Mouse (Mus musculus): ENCODE measurements around the gene Pfkfb4. TPM values are rescaled to one million over a fixed set of nuclear protein-coding genes. Genes with fewer than 3 reads are reported as not detected.

Pfkfb4 gene
- polyA plus RNA-seq (2015; fragmentation: Nextera tagmentation; extraction: Ambion mirVana), result 5.4 and 5.8 TPM in 2 replicates

DNA sequence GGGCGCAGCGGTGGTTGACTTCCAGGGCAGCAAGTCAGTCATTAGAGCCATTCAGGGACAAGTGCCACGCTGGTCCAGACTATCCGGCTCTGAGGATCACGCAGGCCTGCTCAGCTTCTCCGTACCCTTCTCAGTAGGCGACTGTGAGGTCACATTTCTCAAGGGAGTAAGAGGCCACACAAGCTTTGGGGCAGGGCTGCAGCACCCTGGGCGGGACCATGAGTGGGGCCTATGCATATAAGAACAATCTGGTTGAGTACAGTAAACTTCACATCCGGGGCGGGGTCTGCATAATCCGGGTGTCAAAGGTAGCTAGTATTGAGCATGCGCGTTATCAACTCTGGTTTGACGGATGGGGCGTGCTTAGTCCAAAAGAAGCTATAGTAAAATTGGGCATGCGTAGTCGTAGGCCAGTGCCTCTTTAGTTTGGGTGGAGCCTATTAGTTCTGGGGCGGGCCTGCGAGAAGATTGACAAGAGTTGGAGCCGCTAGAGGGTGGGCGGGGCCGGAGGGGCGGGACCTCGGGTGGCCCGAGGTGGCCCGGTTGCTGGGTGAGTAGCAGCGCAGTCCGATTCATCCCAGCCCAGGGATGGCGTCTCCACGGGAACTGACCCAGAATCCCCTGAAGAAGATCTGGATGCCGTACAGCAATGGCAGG lies at the start of gene Pfkfb4:
Pfkfb4 (plus strand) TSS at position 351 of the 657 bp plus-strand sequence.

DNA sequence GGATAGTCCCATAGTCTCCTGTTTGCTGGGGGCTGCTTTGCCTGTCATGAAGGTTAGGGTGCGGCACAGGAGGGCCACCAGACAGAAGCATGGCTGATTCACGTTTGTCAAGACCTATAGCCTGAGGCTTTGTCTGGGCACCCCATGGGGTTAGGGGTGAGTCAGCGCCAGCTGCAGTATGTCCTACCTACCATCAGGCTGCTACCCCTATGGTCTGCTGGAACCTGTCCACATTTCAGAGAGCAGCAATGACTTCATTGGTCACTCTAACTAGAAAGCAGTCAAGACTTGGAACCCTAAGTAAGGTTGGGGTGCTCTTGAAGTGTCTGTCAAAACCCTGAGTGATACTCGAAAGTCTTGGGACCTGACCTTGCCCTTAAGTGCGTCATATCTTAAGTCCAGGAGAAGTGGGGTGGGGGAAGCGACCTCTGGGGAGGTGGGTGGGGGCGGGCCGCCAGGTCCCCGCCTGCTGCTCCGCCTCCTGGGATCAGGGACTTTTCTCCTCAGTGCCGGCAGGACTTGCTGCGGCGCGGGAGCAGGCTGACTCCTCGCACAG lies 38.4 kb upstream of the Pfkfb4 start, which contains the start of gene Col7a1:
Col7a1 (plus strand) TSS at position 506 of the 556 bp plus-strand sequence.

GRCm38 (mm10) chr9:108985710-108986109 lies 5.9 kb upstream of the Pfkfb4 start, which contains the start of gene Ucn2:
TSS of gene Ucn2 (plus strand) at chr9:108986010.

DNA sequence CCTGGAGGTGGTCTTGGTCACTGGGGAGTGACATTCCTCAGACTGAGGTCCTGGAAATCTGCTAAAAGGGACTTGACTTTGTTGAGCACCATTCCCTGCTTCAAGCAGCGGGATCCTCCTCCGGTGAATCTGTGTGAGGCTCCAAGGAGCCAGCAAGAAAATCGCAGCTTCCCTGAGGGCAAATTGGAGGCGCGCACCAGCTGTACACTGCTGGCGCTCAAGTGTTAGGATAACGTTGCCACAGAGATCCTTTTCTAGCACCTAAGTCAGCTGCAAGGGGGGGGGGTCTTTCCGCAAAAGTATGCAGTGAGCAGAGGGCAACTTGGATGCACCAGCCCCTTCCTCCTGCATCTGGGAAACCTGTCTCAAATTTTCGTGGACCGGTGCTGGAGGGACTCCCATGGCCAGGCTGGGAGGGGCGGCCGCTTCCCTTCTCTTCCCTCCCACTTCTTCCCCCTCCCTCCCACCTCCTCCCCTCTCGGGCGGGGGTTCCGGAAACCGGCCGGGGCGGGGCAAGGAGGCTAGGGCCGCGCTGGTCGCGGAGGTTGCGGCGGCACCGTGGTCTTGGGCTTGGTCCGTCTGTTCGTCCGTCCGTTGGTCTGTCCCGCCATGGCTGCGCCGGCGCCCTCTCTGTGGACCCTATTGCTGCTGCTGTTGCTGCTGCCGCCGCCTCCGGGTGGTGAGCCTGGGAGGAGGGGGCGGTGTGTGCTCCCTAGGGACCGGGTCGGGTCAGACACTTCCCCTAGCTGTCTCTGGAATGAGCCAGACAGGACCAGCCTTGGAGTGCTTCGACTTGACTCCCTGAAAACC lies 46.7 kb downstream of the Pfkfb4 start, which contains the start of gene Shisa5:
Shisa5 (plus strand) TSS at position 480 of the 810 bp plus-strand sequence.

GRCm38 (mm10) chr9:109059136-109059903 lies 67.7 kb downstream of the Pfkfb4 start, which contains the start of gene Trex1:
TSS of gene Trex1 (minus strand) at chr9:109059734.

GRCm38 (mm10) chr9:109073661-109074573 lies 82.3 kb downstream of the Pfkfb4 start, which contains the start of gene Atrip:
TSS of gene Atrip (minus strand) at chr9:109074124.

Small RNA genes within 50 kb of the gene (microRNA-seq; reads per million reads assigned to microRNA genes)
- gene Mir711 (ENCODE audit: borderline replicate concordance, insufficient number of aligned reads), result not detected

Other genes starting within 250 kb of the Pfkfb4 start
- gene Ip6k2, start 208.0 kb upstream of the Pfkfb4 start, polyA plus RNA-seq (2015; fragmentation: Nextera tagmentation; extraction: Ambion mirVana), result 54.1 and 55.9 TPM in 2 replicates
- 8.4 and 9.3 TPM in 2 replicates for gene Nckipsd, start 183.4 kb upstream of the Pfkfb4 start, polyA plus RNA-seq (2015; fragmentation: Nextera tagmentation; extraction: Ambion mirVana)
- gene Celsr3, start 165.5 kb upstream of the Pfkfb4 start, polyA plus RNA-seq (2015; fragmentation: Nextera tagmentation; extraction: Ambion mirVana), result 1.7 and 1.9 TPM in 2 replicates
- 4.9 and 6.0 TPM in 2 replicates for gene Slc26a6, start 138.5 kb upstream of the Pfkfb4 start, polyA plus RNA-seq (2015; fragmentation: Nextera tagmentation; extraction: Ambion mirVana)
- 0.17 TPM in 1 of 2 replicates, not detected in the other for gene Tmem89, start 77.2 kb upstream of the Pfkfb4 start, polyA plus RNA-seq (2015; fragmentation: Nextera tagmentation; extraction: Ambion mirVana)
- gene Uqcrc1, start 55.1 kb upstream of the Pfkfb4 start, polyA plus RNA-seq (2015; fragmentation: Nextera tagmentation; extraction: Ambion mirVana), result 300 and 412 TPM in 2 replicates
- 6.9 and 7.2 TPM in 2 replicates for gene Col7a1, start 38.2 kb upstream of the Pfkfb4 start, polyA plus RNA-seq (2015; fragmentation: Nextera tagmentation; extraction: Ambion mirVana)
- gene Ucn2, start 5.8 kb upstream of the Pfkfb4 start, polyA plus RNA-seq (2015; fragmentation: Nextera tagmentation; extraction: Ambion mirVana), result 0.30 TPM in 1 of 2 replicates, not detected in the other
- gene Shisa5, start 46.8 kb downstream of the Pfkfb4 start, polyA plus RNA-seq (2015; fragmentation: Nextera tagmentation; extraction: Ambion mirVana), result 120 and 181 TPM in 2 replicates
- gene Trex1, start 68.0 kb downstream of the Pfkfb4 start, polyA plus RNA-seq (2015; fragmentation: Nextera tagmentation; extraction: Ambion mirVana), result 19.0 and 28.9 TPM in 2 replicates
- 14.4 and 21.7 TPM in 2 replicates for gene Atrip, start 82.3 kb downstream of the Pfkfb4 start, polyA plus RNA-seq (2015; fragmentation: Nextera tagmentation; extraction: Ambion mirVana)
- 20.5 and 24.2 TPM in 2 replicates for gene Ccdc51, start 90.7 kb downstream of the Pfkfb4 start, polyA plus RNA-seq (2015; fragmentation: Nextera tagmentation; extraction: Ambion mirVana)
- 801 and 807 TPM in 2 replicates for gene Tma7, start 90.8 kb downstream of the Pfkfb4 start, polyA plus RNA-seq (2015; fragmentation: Nextera tagmentation; extraction: Ambion mirVana)
- gene Plxnb1, start 103.6 kb downstream of the Pfkfb4 start, polyA plus RNA-seq (2015; fragmentation: Nextera tagmentation; extraction: Ambion mirVana), result 7.9 and 14.1 TPM in 2 replicates
- gene Fbxw21, start 170.3 kb downstream of the Pfkfb4 start, polyA plus RNA-seq (2015; fragmentation: Nextera tagmentation; extraction: Ambion mirVana), result 0.18 TPM in 1 of 2 replicates, not detected in the other
- not detected in 2 replicates for gene Fbxw13, start 204.2 kb downstream of the Pfkfb4 start, polyA plus RNA-seq (2015; fragmentation: Nextera tagmentation; extraction: Ambion mirVana)
- not detected in 2 replicates for gene Fbxw20, start 243.0 kb downstream of the Pfkfb4 start, polyA plus RNA-seq (2015; fragmentation: Nextera tagmentation; extraction: Ambion mirVana)